Mouse (Mus musculus) lung, embryonic 14.5 days (tissue): ENCODE data around the gene Ces1e. TPM values are rescaled to one million over a fixed set of nuclear protein-coding genes. Genes with fewer than 3 reads are reported as not detected.

Source experiments
- ATAC-seq: fragments of 200-750 bp; cut with Nextera tagmentation; 2 replicates; pipeline ENCODE4 v1.8.0; 2017; ENCODE audit warnings: mild to moderate bottlenecking, moderate TSS enrichment, moderate library complexity; ENCODE audit not compliant: insufficient read depth
- DNase-seq: peaks from one replicate; pipeline ENCODE4 v3.0.0-alpha.2; 2015
- H3K27ac ChIP-seq: fragments of 300-500 bp; sonication (generic); 2 replicates; pipeline ENCODE4 v1.5.1; 2014; ENCODE audit warnings: low read depth, mild to moderate bottlenecking, moderate library complexity
- H3K27me3 ChIP-seq: fragments of 300-500 bp; sonication (generic); 2 replicates; pipeline ENCODE4 v1.6.1; 2014; ENCODE audit warnings: low read length, control low read depth; ENCODE audit not compliant: insufficient read depth
- H3K36me3 ChIP-seq: fragments of 300-500 bp; sonication (generic); 2 replicates; pipeline ENCODE4 v1.6.1; 2014; ENCODE audit warnings: control low read depth; ENCODE audit not compliant: insufficient read depth
- H3K4me1 ChIP-seq: fragments of 300-500 bp; sonication (generic); 2 replicates; pipeline ENCODE4 v1.6.1; 2014; ENCODE audit warnings: antibody characterized with exemption, control low read depth; ENCODE audit not compliant: insufficient read depth
- H3K4me2 ChIP-seq: fragments of 300-500 bp; sonication (generic); 2 replicates; pipeline ENCODE4 v1.6.1; 2014; ENCODE audit warnings: mild to moderate bottlenecking
- H3K4me3 ChIP-seq: fragments of 300-500 bp; sonication (generic); 2 replicates; pipeline ENCODE4 v1.5.1; 2014; ENCODE audit warnings: low read depth, low read length
- H3K9ac ChIP-seq: fragments of 300-500 bp; sonication (generic); 2 replicates; pipeline ENCODE4 v1.6.1; 2014
- H3K9me3 ChIP-seq: fragments of 300-500 bp; sonication (generic); 2 replicates; pipeline ENCODE4 v1.6.1; 2016; ENCODE audit warnings: low read depth, low read length, control low read depth
- CTCF ChIP-seq: IDR thresholded peaks from 2 replicates; pipeline ENCODE4 v1.5.1; 2016; ENCODE audit warnings: antibody characterized with exemption, low read depth
- WGBS: fragments of 180-500 bp; shearing (Covaris S2); extraction: QIAGEN DNeasy Blood & Tissue Kit; methylation state at CpG from one replicate; pipeline ENCODE4 v1.1.7; 2014; 5-methylcytosine and 5-hydroxymethylcytosine counted together
- polyA plus RNA-seq: library from polyadenylated mRNA; unstranded; fragments of >200 nt; fragmentation: Nextera tagmentation; extraction: Ambion mirVana; gene quantifications from 2 replicates; pipeline ENCODE4 v1.2.1, GENCODE M21; 2014

The Ces1e gene
- 0.09 and 0.17 TPM in 2 replicates for polyA plus RNA-seq

GRCm38 (mm10) chr8:93229446-93229845 lies at the start of gene Ces1e:
Gene Ces1e (minus strand): TSS chr8:93229619.
- no peaks in the 10 kb centered on the region for H3K36me3 ChIP-seq
- no peak within 1 kb of the TSS for H3K9ac ChIP-seq
- no peak for ATAC-seq
- H3K4me3 ChIP-seq: no peak within 1 kb of the TSS
- no peaks in the 10 kb centered on the region for H3K9me3 ChIP-seq
- DNase-seq: no peak
- TF ChIP-seq CTCF: no peak
- no peaks in the 10 kb centered on the region for H3K27me3 ChIP-seq
- H3K27ac ChIP-seq: no peak within 1 kb of the TSS
- H3K4me1 ChIP-seq: no peaks in the 10 kb centered on the region
- H3K4me2 ChIP-seq: no peak within 1 kb of the TSS

GRCm38 (mm10) chr8:93278176-93278805 lies 48.9 kb upstream of the Ces1e start:
- H3K4me2 ChIP-seq: no peak overlapping the region
- ATAC-seq (no peak), DNase-seq (no peak)
- H3K27me3 ChIP-seq: no peaks in the 10 kb centered on the region
- no peak overlapping the region for H3K27ac ChIP-seq
- H3K36me3 ChIP-seq: no peaks in the 10 kb centered on the region
- H3K9me3 ChIP-seq: no peaks in the 10 kb centered on the region
- no peak overlapping the region for H3K4me3 ChIP-seq
- 69% methylated on average over 4 of the region's 4 CpGs for WGBS
- H3K4me1 ChIP-seq: no peaks in the 10 kb centered on the region
- H3K9ac ChIP-seq: no peak overlapping the region
- no peak for TF ChIP-seq CTCF

DNA sequence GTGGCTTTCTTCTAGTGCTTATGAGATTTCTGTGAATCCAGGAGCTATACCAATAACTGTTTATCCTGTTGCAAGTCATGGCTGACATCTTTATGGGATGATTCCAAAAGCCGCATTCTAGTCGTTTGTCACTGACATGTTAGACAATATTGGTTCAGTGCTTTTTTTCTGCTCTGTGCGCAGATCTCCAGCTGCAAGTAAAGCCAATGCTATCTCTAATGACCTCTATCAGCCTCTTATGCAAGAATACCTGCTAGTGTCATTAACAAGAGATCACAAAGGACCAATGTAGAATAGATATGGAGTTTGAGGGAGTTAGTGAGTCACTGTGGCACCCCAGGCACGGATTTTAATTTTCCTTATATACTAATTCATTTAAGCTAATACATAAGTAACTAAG lies 45.2 kb upstream of the Ces1e start:
- H3K27ac ChIP-seq: no peak overlapping the region
- H3K9me3 ChIP-seq: no peaks in the 10 kb centered on the region
- H3K4me3 ChIP-seq: no peak overlapping the region
- DNase-seq (no peak), ATAC-seq (no peak)
- no peaks in the 10 kb centered on the region for H3K27me3 ChIP-seq
- no peak overlapping the region for H3K4me2 ChIP-seq
- no peaks in the 10 kb centered on the region for H3K36me3 ChIP-seq
- 70% methylated on average over 4 of the region's 4 CpGs for WGBS
- H3K4me1 ChIP-seq: no peaks in the 10 kb centered on the region
- no peak overlapping the region for H3K9ac ChIP-seq
- no peak for TF ChIP-seq CTCF

DNA sequence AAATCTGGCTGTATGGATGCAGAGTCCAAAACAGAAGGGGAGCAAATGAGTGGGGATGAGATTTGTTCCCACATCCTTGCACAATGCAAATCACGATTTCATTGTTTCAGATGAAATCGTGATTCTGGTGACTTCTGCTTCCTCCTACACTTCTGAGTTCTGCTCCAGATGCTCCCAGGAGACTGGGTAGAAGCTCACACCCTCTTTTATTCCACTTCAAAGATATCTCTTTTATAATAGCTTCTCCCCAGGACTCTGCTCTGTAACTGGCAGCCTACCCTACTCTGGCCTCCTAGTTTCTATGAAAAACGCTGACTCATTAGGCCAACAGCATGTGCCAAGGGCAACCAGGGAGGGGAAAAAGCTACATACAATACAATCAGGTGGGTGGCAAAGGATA lies 43.9 kb upstream of the Ces1e start:
- H3K4me2 ChIP-seq: no peak overlapping the region
- no peaks in the 10 kb centered on the region for H3K36me3 ChIP-seq
- DNase-seq: no peak
- H3K4me3 ChIP-seq: no peak overlapping the region
- H3K27me3 ChIP-seq: no peaks in the 10 kb centered on the region
- H3K9me3 ChIP-seq: no peaks in the 10 kb centered on the region
- no peaks in the 10 kb centered on the region for H3K4me1 ChIP-seq
- TF ChIP-seq CTCF: no peak
- H3K9ac ChIP-seq: no peak overlapping the region
- 83% methylated on average over 3 of the region's 3 CpGs for WGBS
- no peak overlapping the region for H3K27ac ChIP-seq
- ATAC-seq: no peak

GRCm38 (mm10) chr8:93272686-93273085 lies 43.3 kb upstream of the Ces1e start:
- no peaks in the 10 kb centered on the region for H3K9me3 ChIP-seq
- H3K27me3 ChIP-seq: no peaks in the 10 kb centered on the region
- H3K4me3 ChIP-seq: no peak overlapping the region
- DNase-seq: peak; percentile 58
- H3K9ac ChIP-seq: no peak overlapping the region
- no peaks in the 10 kb centered on the region for H3K4me1 ChIP-seq
- H3K4me2 ChIP-seq: no peak overlapping the region
- TF ChIP-seq CTCF: no peak
- 52% methylated on average over 4 of the region's 4 CpGs for WGBS
- no peak overlapping the region for H3K27ac ChIP-seq
- no peak for ATAC-seq
- no peaks in the 10 kb centered on the region for H3K36me3 ChIP-seq

- Histone ChIP-seq H3K27me3 (no peaks in the 10 kb centered on the region), H3K9ac (no peak overlapping the region), H3K27ac (no peak overlapping the region), H3K9me3 (no peaks in the 10 kb centered on the region), H3K4me1 (no peaks in the 10 kb centered on the region), H3K36me3 (no peaks in the 10 kb centered on the region), H3K4me2 (no peak overlapping the region), H3K4me3 (no peak overlapping the region)
- DNase-seq (no peak), ATAC-seq (no peak)
- TF ChIP-seq CTCF: no peak
- 49% methylated on average over 2 of the region's 2 CpGs for WGBS
Observed at GRCm38 (mm10) chr8:93261436-93261835, 32.0 kb upstream of the Ces1e start.

DNA sequence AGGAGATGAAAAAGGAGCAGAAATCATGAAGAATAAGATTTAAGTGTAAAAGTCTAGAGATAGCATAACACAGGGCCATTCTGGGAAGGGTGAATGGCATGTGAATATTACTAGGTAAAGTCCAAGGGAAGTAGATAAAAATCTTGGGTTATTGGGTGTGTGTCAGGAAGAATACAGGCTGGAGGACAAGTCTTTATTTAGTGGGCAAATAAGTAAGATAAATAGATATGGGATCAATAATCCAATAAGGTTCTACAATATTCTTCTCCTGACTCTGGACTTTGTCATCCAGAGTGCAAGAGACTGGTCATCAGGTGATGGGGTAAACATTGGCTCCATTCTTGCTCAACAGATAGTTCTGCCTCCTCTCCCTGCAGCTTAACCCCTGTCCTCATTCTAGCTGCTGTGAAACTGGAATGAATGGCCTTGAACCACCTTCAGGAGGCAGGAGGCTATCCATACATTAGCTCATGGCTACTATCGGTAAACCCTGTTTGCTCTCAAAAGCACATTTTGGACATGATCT lies 23.0 kb upstream of the Ces1e start:
- H3K27me3 ChIP-seq: no peaks in the 10 kb centered on the region
- H3K36me3 ChIP-seq: no peaks in the 10 kb centered on the region
- H3K4me3 ChIP-seq: no peak overlapping the region
- DNase-seq (no peak), ATAC-seq (no peak)
- no peak overlapping the region for H3K9ac ChIP-seq
- no peak for TF ChIP-seq CTCF
- H3K9me3 ChIP-seq: no peaks in the 10 kb centered on the region
- H3K4me1 ChIP-seq: no peaks in the 10 kb centered on the region
- 91% methylated on average over 1 of the region's 1 CpGs for WGBS
- H3K4me2 ChIP-seq: no peak overlapping the region
- no peak overlapping the region for H3K27ac ChIP-seq

DNA sequence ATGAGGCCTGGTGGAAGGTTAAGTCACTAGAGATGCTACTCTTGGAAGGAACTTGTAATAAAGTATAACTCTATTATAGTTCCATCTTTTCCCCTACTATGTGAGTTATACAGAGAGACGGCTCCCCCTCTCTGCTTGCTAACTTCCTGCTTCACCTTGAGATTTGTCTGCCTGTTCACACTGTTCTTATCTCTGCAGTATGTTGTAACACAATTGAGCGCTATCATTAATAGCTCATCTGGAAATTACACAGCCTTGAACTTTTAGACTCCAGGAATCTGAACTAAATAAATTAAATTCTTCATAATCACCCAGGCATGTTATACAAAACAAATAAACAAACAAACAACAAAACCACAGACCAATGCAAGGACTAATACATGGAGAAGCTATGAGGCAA lies 16.6 kb upstream of the Ces1e start:
- DNase-seq (no peak), ATAC-seq (no peak)
- Histone ChIP-seq H3K9me3 (no peaks in the 10 kb centered on the region), H3K4me2 (no peak overlapping the region), H3K27ac (no peak overlapping the region), H3K36me3 (no peaks in the 10 kb centered on the region), H3K4me1 (no peaks in the 10 kb centered on the region), H3K9ac (no peak overlapping the region), H3K27me3 (no peaks in the 10 kb centered on the region), H3K4me3 (no peak overlapping the region)
- 71% methylated on average over 2 of the region's 2 CpGs for WGBS
- TF ChIP-seq CTCF: no peak
